Mouse (Mus musculus): ENCODE data around the gene Syvn1. TPM values are rescaled to one million over a fixed set of nuclear protein-coding genes. Genes with fewer than 3 reads are reported as not detected.

The Syvn1 gene
- polyA plus RNA-seq, 1 experiment, result 33.7 TPM

- Histone ChIP-seq H3K4me1 (ENCODE audit: control insufficient read depth, insufficient read depth, low read length) (peaks cover 18% of the 10 kb centered on the region), H3K4me3 (ENCODE audit: insufficient read depth, low read length) (no peak within 1 kb of the TSS), H3K27ac (ENCODE audit: insufficient read depth, low read depth, low read length) (no peak within 1 kb of the TSS)
- TF ChIP-seq CTCF (IDR thresholded peaks at IDR 0.05; ENCODE audit: low read depth, low read length), result no peak
These were observed 33.7 kb downstream of the Syvn1 start, which contains the start of gene Tmem262 for GRCm38 (mm10) chr19:6079983-6080480. Gene Tmem262, plus strand, starts transcription at chr19:6080033.

GRCm38 (mm10) chr19:6082156-6082555 is 35.8 kb downstream of the Syvn1 start, which contains the start of gene Gm28374:
Gene Gm28374, minus strand, starts transcription at chr19:6082256.
- H3K27ac ChIP-seq (ENCODE audit: insufficient read depth, low read depth, low read length), result no peak within 1 kb of the TSS
- peaks cover 13% of the 10 kb centered on the region for H3K4me1 ChIP-seq (ENCODE audit: control insufficient read depth, insufficient read depth, low read length)
- TF ChIP-seq CTCF (IDR thresholded peaks at IDR 0.05; ENCODE audit: low read depth, low read length), result no peak
- TF ChIP-seq POLR2A (IDR thresholded peaks at IDR 0.05; ENCODE audit: borderline replicate concordance, low read depth, low read length), result no peak
- no peak within 1 kb of the TSS for H3K4me3 ChIP-seq (ENCODE audit: insufficient read depth, low read length)

GRCm38 (mm10) chr19:6084478-6085248 is 38.3 kb downstream of the Syvn1 start, which contains the start of the genes Zfpl1 and Cdca5:
Gene Zfpl1, minus strand, starts transcription at chr19:6084956.
Gene Cdca5, plus strand, starts transcription at chr19:6084983.
- H3K4me1 ChIP-seq (ENCODE audit: control insufficient read depth, insufficient read depth, low read length), result peaks cover 13% of the 10 kb centered on the region
- H3K27ac ChIP-seq (ENCODE audit: insufficient read depth, low read depth, low read length), result peak within 1 kb of the TSS; percentile 61
- TF ChIP-seq POLR2A (IDR thresholded peaks at IDR 0.05; ENCODE audit: borderline replicate concordance, low read depth, low read length) (no peak), CTCF (IDR thresholded peaks at IDR 0.05; ENCODE audit: low read depth, low read length) (no peak)
- peak within 1 kb of the TSS; percentile 85 for H3K4me3 ChIP-seq (ENCODE audit: insufficient read depth, low read length)

- Histone ChIP-seq H3K4me1 (ENCODE audit: control insufficient read depth, insufficient read depth, low read length) (peaks cover 13% of the 10 kb centered on the region), H3K27ac (ENCODE audit: insufficient read depth, low read depth, low read length) (peak overlapping the region; percentile 61), H3K4me3 (ENCODE audit: insufficient read depth, low read length) (peak overlapping the region; percentile 85)
- no peak for TF ChIP-seq POLR2A (IDR thresholded peaks at IDR 0.05; ENCODE audit: borderline replicate concordance, low read depth, low read length)
- no peak for TF ChIP-seq CTCF (IDR thresholded peaks at IDR 0.05; ENCODE audit: low read depth, low read length)
These were observed 39.1 kb downstream of the Syvn1 start for GRCm38 (mm10) chr19:6085417-6085879.

DNA sequence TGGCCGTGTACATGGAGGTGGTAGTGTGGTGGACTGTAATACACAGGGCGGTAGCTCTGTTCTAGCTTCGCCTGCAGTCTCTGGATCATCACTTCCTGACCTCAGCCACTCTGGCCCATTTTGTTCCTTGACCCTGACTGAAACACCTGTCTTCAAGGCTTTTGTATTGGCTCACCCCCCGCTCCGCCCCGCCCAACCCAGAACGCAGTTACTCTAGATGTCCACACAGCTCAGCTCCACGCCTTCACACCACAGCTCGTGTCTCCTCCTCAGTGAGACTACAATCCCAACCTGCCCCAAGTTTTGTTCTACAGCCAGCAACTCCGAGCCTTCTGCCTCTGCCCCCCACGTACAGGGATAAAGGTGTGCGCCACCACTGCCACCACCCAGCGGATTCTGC is 42.5 kb downstream of the Syvn1 start:
- Histone ChIP-seq H3K27ac (ENCODE audit: insufficient read depth, low read depth, low read length) (no peak overlapping the region), H3K4me1 (ENCODE audit: control insufficient read depth, insufficient read depth, low read length) (peaks cover 9% of the 10 kb centered on the region), H3K4me3 (ENCODE audit: insufficient read depth, low read length) (no peak overlapping the region)
- TF ChIP-seq POLR2A (IDR thresholded peaks at IDR 0.05; ENCODE audit: borderline replicate concordance, low read depth, low read length), result no peak
- no peak for TF ChIP-seq CTCF (IDR thresholded peaks at IDR 0.05; ENCODE audit: low read depth, low read length)

DNA sequence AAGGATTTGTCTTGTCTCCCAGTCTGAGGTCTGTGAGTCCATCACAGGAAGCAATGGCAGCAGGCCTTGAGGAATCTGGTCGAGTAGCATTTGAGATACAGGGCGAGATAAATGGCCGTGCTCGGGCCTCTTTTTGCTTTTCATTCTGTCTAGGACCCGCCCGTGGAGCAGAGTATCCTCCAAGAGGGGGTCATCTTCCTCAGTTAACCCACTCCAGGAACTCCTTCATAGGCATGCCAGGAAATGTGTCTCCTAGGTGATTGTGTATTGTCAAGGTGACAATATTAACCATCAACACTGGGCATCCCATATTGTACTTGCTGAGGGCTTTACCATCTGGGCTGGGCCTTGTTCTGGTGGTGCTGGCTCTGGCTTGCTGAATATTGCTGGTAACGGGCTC is 47.7 kb downstream of the Syvn1 start, which contains the start of gene AC131692.1:
Gene AC131692.1 (plus strand): TSS at position 301 of the 400 bp plus-strand sequence.
- Histone ChIP-seq H3K4me3 (ENCODE audit: insufficient read depth, low read length) (no peak within 1 kb of the TSS), H3K4me1 (ENCODE audit: control insufficient read depth, insufficient read depth, low read length) (peaks cover 17% of the 10 kb centered on the region), H3K27ac (ENCODE audit: insufficient read depth, low read depth, low read length) (no peak within 1 kb of the TSS)
- TF ChIP-seq POLR2A (IDR thresholded peaks at IDR 0.05; ENCODE audit: borderline replicate concordance, low read depth, low read length) (no peak), CTCF (IDR thresholded peaks at IDR 0.05; ENCODE audit: low read depth, low read length) (no peak)

DNA sequence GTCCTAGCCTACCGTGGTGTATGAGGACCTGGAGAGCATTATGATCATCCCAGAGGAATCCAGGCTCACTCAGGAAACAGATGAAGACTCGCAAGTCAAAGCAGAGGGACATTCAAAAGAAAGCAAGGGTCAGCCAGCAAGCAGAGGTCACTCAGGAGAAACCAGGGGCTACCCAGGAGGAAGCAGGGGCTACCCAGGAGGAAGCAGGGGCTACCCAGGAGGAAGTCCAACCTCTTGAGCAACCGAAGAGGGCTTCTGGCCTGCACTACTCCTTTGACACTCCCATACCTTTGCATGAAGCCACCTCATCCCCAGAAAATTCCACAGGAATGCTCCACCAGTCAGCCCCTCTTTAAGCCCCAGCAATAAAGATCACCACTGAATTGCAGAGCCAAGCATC is 51.5 kb downstream of the Syvn1 start:
- TF ChIP-seq CTCF (IDR thresholded peaks at IDR 0.05; ENCODE audit: low read depth, low read length) (no peak), POLR2A (IDR thresholded peaks at IDR 0.05; ENCODE audit: borderline replicate concordance, low read depth, low read length) (no peak)
- Histone ChIP-seq H3K4me1 (ENCODE audit: control insufficient read depth, insufficient read depth, low read length) (peaks cover 21% of the 10 kb centered on the region), H3K27ac (ENCODE audit: insufficient read depth, low read depth, low read length) (no peak overlapping the region), H3K4me3 (ENCODE audit: insufficient read depth, low read length) (no peak overlapping the region)

GRCm38 (mm10) chr19:6101186-6101585 is 54.8 kb downstream of the Syvn1 start:
- Histone ChIP-seq H3K4me3 (ENCODE audit: insufficient read depth, low read length) (no peak overlapping the region), H3K27ac (ENCODE audit: insufficient read depth, low read depth, low read length) (no peak overlapping the region), H3K4me1 (ENCODE audit: control insufficient read depth, insufficient read depth, low read length) (peaks cover 24% of the 10 kb centered on the region)
- TF ChIP-seq POLR2A (IDR thresholded peaks at IDR 0.05; ENCODE audit: borderline replicate concordance, low read depth, low read length) (no peak), CTCF (IDR thresholded peaks at IDR 0.05; ENCODE audit: low read depth, low read length) (no peak)

GRCm38 (mm10) chr19:6102169-6102853 is 55.9 kb downstream of the Syvn1 start:
- Histone ChIP-seq H3K27ac (ENCODE audit: insufficient read depth, low read depth, low read length) (no peak overlapping the region), H3K4me3 (ENCODE audit: insufficient read depth, low read length) (no peak overlapping the region), H3K4me1 (ENCODE audit: control insufficient read depth, insufficient read depth, low read length) (peaks cover 21% of the 10 kb centered on the region)
- TF ChIP-seq CTCF (IDR thresholded peaks at IDR 0.05; ENCODE audit: low read depth, low read length) (no peak), POLR2A (IDR thresholded peaks at IDR 0.05; ENCODE audit: borderline replicate concordance, low read depth, low read length) (no peak)

Other genes with a start within 250 kb of the Syvn1 start
- 24.6 and 25.2 TPM in 2 replicates for gene Frmd8, start 171.3 kb upstream of the Syvn1 start, polyA plus RNA-seq (2012; ENCODE audit: insufficient read depth, insufficient read length, missing spikeins)
- 74.2 and 78.0 TPM in 2 replicates for gene Slc25a45, start 168.8 kb upstream of the Syvn1 start, polyA plus RNA-seq (2012; ENCODE audit: insufficient read depth, insufficient read length, missing spikeins)
- 0.61 and 0.70 TPM in 2 replicates for gene Tigd3, start 152.4 kb upstream of the Syvn1 start, polyA plus RNA-seq (2012; ENCODE audit: insufficient read depth, insufficient read length, missing spikeins)
- 69.3 and 75.2 TPM in 2 replicates for gene Dpf2, start 133.6 kb upstream of the Syvn1 start, polyA plus RNA-seq (2012; ENCODE audit: insufficient read depth, insufficient read length, missing spikeins)
- 2.5 and 2.6 TPM in 2 replicates for gene Cdc42ep2, start 121.8 kb upstream of the Syvn1 start, polyA plus RNA-seq (2012; ENCODE audit: insufficient read depth, insufficient read length, missing spikeins)
- 24.7 and 24.8 TPM in 2 replicates for gene Pola2, start 82.4 kb upstream of the Syvn1 start, polyA plus RNA-seq (2012; ENCODE audit: insufficient read depth, insufficient read length, missing spikeins)
- not detected in 2 replicates for gene Slc22a20, start 60.4 kb upstream of the Syvn1 start, polyA plus RNA-seq (2012; ENCODE audit: insufficient read depth, insufficient read length, missing spikeins)
- gene Capn1, start 30.7 kb upstream of the Syvn1 start, polyA plus RNA-seq (2012; ENCODE audit: insufficient read depth, insufficient read length, missing spikeins), result 32.7 and 38.3 TPM in 2 replicates
- 24.5 and 25.9 TPM in 2 replicates for gene Mrpl49, start 11.2 kb downstream of the Syvn1 start, polyA plus RNA-seq (2012; ENCODE audit: insufficient read depth, insufficient read length, missing spikeins)
- gene Fau, start 11.3 kb downstream of the Syvn1 start, polyA plus RNA-seq (2012; ENCODE audit: insufficient read depth, insufficient read length, missing spikeins), result 1,783 and 2,337 TPM in 2 replicates
- gene Znhit2, start 14.6 kb downstream of the Syvn1 start, polyA plus RNA-seq (2012; ENCODE audit: insufficient read depth, insufficient read length, missing spikeins), result 12.8 and 16.4 TPM in 2 replicates
- 8.1 and 13.7 TPM in 2 replicates for gene Tm7sf2, start 21.8 kb downstream of the Syvn1 start, polyA plus RNA-seq (2012; ENCODE audit: insufficient read depth, insufficient read length, missing spikeins)
- 83.7 and 99.9 TPM in 2 replicates for gene Vps51, start 30.7 kb downstream of the Syvn1 start, polyA plus RNA-seq (2012; ENCODE audit: insufficient read depth, insufficient read length, missing spikeins)
- not detected in 2 replicates for gene Tmem262, start 33.5 kb downstream of the Syvn1 start, polyA plus RNA-seq (2012; ENCODE audit: insufficient read depth, insufficient read length, missing spikeins)
- gene Gm28374, start 35.7 kb downstream of the Syvn1 start, polyA plus RNA-seq (2012; ENCODE audit: insufficient read depth, insufficient read length, missing spikeins), result 2.0 TPM in 1 of 2 replicates, not detected in the other
- 38.9 and 40.5 TPM in 2 replicates for gene Zfpl1, start 38.4 kb downstream of the Syvn1 start, polyA plus RNA-seq (2012; ENCODE audit: insufficient read depth, insufficient read length, missing spikeins)
- 13.1 and 13.6 TPM in 2 replicates for gene Cdca5, start 38.4 kb downstream of the Syvn1 start, polyA plus RNA-seq (2012; ENCODE audit: insufficient read depth, insufficient read length, missing spikeins)
- gene AC131692.1, start 47.8 kb downstream of the Syvn1 start, polyA plus RNA-seq (2012; ENCODE audit: insufficient read depth, insufficient read length, missing spikeins), result 1.2 TPM in 1 of 2 replicates, not detected in the other
- 0.53 and 0.80 TPM in 2 replicates for gene Naaladl1, start 59.2 kb downstream of the Syvn1 start, polyA plus RNA-seq (2012; ENCODE audit: insufficient read depth, insufficient read length, missing spikeins)
- gene Sac3d1, start 72.1 kb downstream of the Syvn1 start, polyA plus RNA-seq (2012; ENCODE audit: insufficient read depth, insufficient read length, missing spikeins), result 5.6 and 6.0 TPM in 2 replicates
- gene Snx15, start 81.7 kb downstream of the Syvn1 start, polyA plus RNA-seq (2012; ENCODE audit: insufficient read depth, insufficient read length, missing spikeins), result 26.0 and 32.8 TPM in 2 replicates
- 6.2 and 7.9 TPM in 2 replicates for gene Batf2, start 94.4 kb downstream of the Syvn1 start, polyA plus RNA-seq (2012; ENCODE audit: insufficient read depth, insufficient read length, missing spikeins)
- 31.0 and 33.7 TPM in 2 replicates for gene Arl2, start 95.0 kb downstream of the Syvn1 start, polyA plus RNA-seq (2012; ENCODE audit: insufficient read depth, insufficient read length, missing spikeins)
- 0.35 TPM in 1 of 2 replicates, not detected in the other for gene Majin, start 137.8 kb downstream of the Syvn1 start, polyA plus RNA-seq (2012; ENCODE audit: insufficient read depth, insufficient read length, missing spikeins)
- gene Gpha2, start 179.8 kb downstream of the Syvn1 start, polyA plus RNA-seq (2012; ENCODE audit: insufficient read depth, insufficient read length, missing spikeins), result not detected in 2 replicates
- gene Ppp2r5b, start 189.3 kb downstream of the Syvn1 start, polyA plus RNA-seq (2012; ENCODE audit: insufficient read depth, insufficient read length, missing spikeins), result 13.7 and 15.4 TPM in 2 replicates
- 23.9 and 27.1 TPM in 2 replicates for gene Atg2a, start 195.1 kb downstream of the Syvn1 start, polyA plus RNA-seq (2012; ENCODE audit: insufficient read depth, insufficient read length, missing spikeins)
- 91.9 and 96.3 TPM in 2 replicates for gene Ehd1, start 230.1 kb downstream of the Syvn1 start, polyA plus RNA-seq (2012; ENCODE audit: insufficient read depth, insufficient read length, missing spikeins)